Mouse (Mus musculus) stomach, postnatal 0 days (tissue): ENCODE measurements at regions not wholly inside any gene's neighbourhood (a gene's known extent, or its start where the extent isn't known, plus 50 kb on each side); places are given as distances from the start of the nearest gene placed in this dataset.

Source experiments
- ATAC-seq: fragments of 200-750 bp; cut with Nextera tagmentation; 2 replicates; pipeline ENCODE4 v1.8.0; 2017; ENCODE audit not compliant: low FRiP score, low TSS enrichment
- DNase-seq: peaks from one replicate; pipeline ENCODE4 v3.0.0-alpha.2; 2016; ENCODE audit warnings: low spot score
- H3K27ac ChIP-seq: fragments of 300-500 bp; sonication (generic); replicated peaks from 2 replicates; pipeline ENCODE4 v1.5.1; 2014; ENCODE audit warnings: mild to moderate bottlenecking, control low read depth
- H3K27me3 ChIP-seq: fragments of 300-500 bp; sonication (generic); 2 replicates; pipeline ENCODE4 v1.6.1; 2014; ENCODE audit warnings: low read length; ENCODE audit not compliant: control insufficient read depth, insufficient read depth
- H3K36me3 ChIP-seq: fragments of 300-500 bp; sonication (generic); 2 replicates; pipeline ENCODE4 v1.6.1; 2014; ENCODE audit warnings: low read length, mixed read lengths; ENCODE audit not compliant: control insufficient read depth, insufficient read depth
- H3K4me1 ChIP-seq: fragments of 300-500 bp; sonication (generic); replicated peaks from 2 replicates; pipeline ENCODE4 v1.6.1; 2014; ENCODE audit warnings: antibody characterized with exemption; ENCODE audit not compliant: control insufficient read depth, insufficient read depth
- H3K4me2 ChIP-seq: fragments of 300-500 bp; sonication (generic); replicated peaks from 2 replicates; pipeline ENCODE4 v1.6.1; 2014; ENCODE audit warnings: low read depth, mild to moderate bottlenecking, control low read depth, moderate library complexity
- H3K4me3 ChIP-seq: fragments of 300-500 bp; sonication (generic); 2 replicates; pipeline ENCODE4 v1.5.1; 2014; ENCODE audit warnings: low read depth, low read length, control low read depth
- H3K9ac ChIP-seq: fragments of 300-500 bp; sonication (generic); 2 replicates; pipeline ENCODE4 v1.6.1; 2014; ENCODE audit warnings: mild to moderate bottlenecking, low read length, control low read depth, mixed read lengths
- H3K9me3 ChIP-seq: fragments of 300-500 bp; sonication (generic); 2 replicates; pipeline ENCODE4 v1.6.1; 2016; ENCODE audit warnings: low read length; ENCODE audit not compliant: control insufficient read depth
- CTCF ChIP-seq: IDR thresholded peaks from 2 replicates; pipeline ENCODE4 v1.5.1; 2016; ENCODE audit warnings: antibody characterized with exemption, low read depth, mild to moderate bottlenecking, moderate library complexity
- EP300 ChIP-seq: optimal IDR thresholded peaks from 2 replicates; pipeline ENCODE3; 2016; ENCODE audit warnings: antibody characterized with exemption
- WGBS: fragments of 180-500 bp; shearing (Covaris S2); extraction: QIAGEN DNeasy Blood & Tissue Kit; methylation state at CpG from one replicate; pipeline ENCODE4 v1.1.7; 2014; 5-methylcytosine and 5-hydroxymethylcytosine counted together

DNA sequence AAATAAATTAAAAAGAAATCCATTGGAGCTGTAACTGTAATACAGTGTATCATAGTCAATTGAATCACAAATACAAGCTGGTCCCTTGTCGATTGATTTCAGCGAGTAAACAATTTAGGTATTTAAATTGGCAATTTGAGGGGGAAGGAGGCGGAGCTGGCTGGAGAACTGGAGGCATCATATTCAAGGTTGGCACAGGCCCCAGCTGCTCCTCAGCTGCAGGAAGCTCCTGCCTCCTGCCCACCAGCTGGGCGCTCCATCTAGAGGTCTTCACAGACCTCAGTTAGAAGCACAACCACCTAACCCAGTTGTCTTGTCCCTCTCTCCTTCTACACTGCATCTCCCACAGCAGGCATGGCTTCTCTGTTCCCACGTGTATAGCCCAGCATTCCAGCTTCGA is 292.6 kb downstream of the Mroh4 start:
- DNase-seq (no peak), ATAC-seq (no peak)
- H3K36me3 ChIP-seq, result no peaks in the 10 kb centered on the region
- TF ChIP-seq CTCF, result no peak
- no peak for TF ChIP-seq EP300
- no peak overlapping the region for H3K27ac ChIP-seq
- no peaks in the 10 kb centered on the region for H3K9me3 ChIP-seq
- H3K4me1 ChIP-seq, result no peaks in the 10 kb centered on the region
- H3K9ac ChIP-seq, result no peak overlapping the region
- no peak overlapping the region for H3K4me3 ChIP-seq
- 71% methylated on average over 6 of the region's 6 CpGs for WGBS
- H3K27me3 ChIP-seq, result no peaks in the 10 kb centered on the region
- H3K4me2 ChIP-seq, result no peak overlapping the region

GRCm38 (mm10) chr15:74333846-74334245 is 302.3 kb downstream of the Mroh4 start:
- Histone ChIP-seq H3K9ac (no peak overlapping the region), H3K36me3 (no peaks in the 10 kb centered on the region), H3K27ac (no peak overlapping the region), H3K9me3 (no peaks in the 10 kb centered on the region), H3K4me1 (no peaks in the 10 kb centered on the region), H3K4me3 (no peak overlapping the region), H3K27me3 (no peaks in the 10 kb centered on the region), H3K4me2 (no peak overlapping the region)
- no peak for DNase-seq
- ATAC-seq, result no peak
- no peak for TF ChIP-seq CTCF
- no peak for TF ChIP-seq EP300

GRCm38 (mm10) chr15:74330131-74330530 is 306.0 kb downstream of the Mroh4 start:
- 53% methylated on average over 3 of the region's 3 CpGs for WGBS
- Histone ChIP-seq H3K9ac (no peak overlapping the region), H3K36me3 (no peaks in the 10 kb centered on the region), H3K4me3 (no peak overlapping the region), H3K4me1 (no peaks in the 10 kb centered on the region), H3K9me3 (no peaks in the 10 kb centered on the region), H3K27ac (no peak overlapping the region), H3K4me2 (no peak overlapping the region), H3K27me3 (no peaks in the 10 kb centered on the region)
- ATAC-seq (no peak), DNase-seq (no peak)
- no peak for TF ChIP-seq EP300
- TF ChIP-seq CTCF, result no peak

DNA sequence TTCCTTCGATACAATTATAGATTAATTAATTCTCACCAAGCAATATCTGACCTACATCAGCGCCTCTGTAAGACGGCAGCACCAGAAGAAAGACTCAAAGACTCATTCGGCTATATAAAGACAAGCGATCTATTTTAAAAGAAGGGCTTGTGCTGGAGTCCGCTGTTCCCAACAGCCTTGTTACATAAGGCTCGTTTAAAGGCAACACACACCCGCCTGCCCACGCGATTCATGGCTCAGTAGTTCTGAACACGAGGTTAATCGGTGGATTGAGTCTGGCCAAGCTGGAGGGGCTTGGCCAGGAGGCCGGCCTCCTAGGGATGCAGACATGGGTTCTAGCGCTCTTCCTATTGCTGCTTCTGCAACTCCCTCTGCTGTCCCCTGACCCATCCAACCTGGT is 306.9 kb downstream of the Mroh4 start:
- H3K9me3 ChIP-seq, result no peaks in the 10 kb centered on the region
- no peak overlapping the region for H3K27ac ChIP-seq
- no peak for DNase-seq
- 75% methylated on average over 14 of the region's 14 CpGs for WGBS
- no peaks in the 10 kb centered on the region for H3K27me3 ChIP-seq
- H3K4me3 ChIP-seq, result no peak overlapping the region
- H3K4me2 ChIP-seq, result no peak overlapping the region
- TF ChIP-seq CTCF (no peak), EP300 (no peak)
- H3K4me1 ChIP-seq, result no peaks in the 10 kb centered on the region
- H3K9ac ChIP-seq, result no peak overlapping the region
- no peaks in the 10 kb centered on the region for H3K36me3 ChIP-seq
- no peak for ATAC-seq

DNA sequence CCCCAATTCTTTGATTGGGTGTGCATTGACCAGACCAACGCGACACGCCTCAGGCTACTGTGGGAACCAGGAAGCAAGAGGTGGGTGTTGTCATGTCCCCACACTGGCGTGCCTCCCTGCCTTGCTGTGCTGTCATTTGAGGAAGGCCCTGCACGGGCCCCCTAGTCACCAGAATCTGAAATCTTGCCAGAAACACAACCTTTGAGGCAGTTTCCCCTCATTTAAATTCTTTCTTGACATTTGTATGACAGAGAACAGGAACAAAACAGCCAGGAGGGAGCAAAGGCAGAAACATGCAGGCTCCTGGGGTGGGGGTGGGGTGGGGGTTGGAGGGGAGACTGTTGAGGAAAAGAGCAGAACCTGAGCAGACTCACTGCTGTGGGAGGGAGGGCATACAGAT is 309.5 kb downstream of the Mroh4 start:
- no peak for TF ChIP-seq CTCF
- Histone ChIP-seq H3K27ac (no peak overlapping the region), H3K27me3 (no peaks in the 10 kb centered on the region), H3K36me3 (no peaks in the 10 kb centered on the region), H3K4me1 (no peaks in the 10 kb centered on the region), H3K4me3 (no peak overlapping the region), H3K9ac (no peak overlapping the region), H3K9me3 (no peaks in the 10 kb centered on the region), H3K4me2 (no peak overlapping the region)
- 46% methylated on average over 5 of the region's 5 CpGs for WGBS
- ATAC-seq (no peak), DNase-seq (no peak)

DNA sequence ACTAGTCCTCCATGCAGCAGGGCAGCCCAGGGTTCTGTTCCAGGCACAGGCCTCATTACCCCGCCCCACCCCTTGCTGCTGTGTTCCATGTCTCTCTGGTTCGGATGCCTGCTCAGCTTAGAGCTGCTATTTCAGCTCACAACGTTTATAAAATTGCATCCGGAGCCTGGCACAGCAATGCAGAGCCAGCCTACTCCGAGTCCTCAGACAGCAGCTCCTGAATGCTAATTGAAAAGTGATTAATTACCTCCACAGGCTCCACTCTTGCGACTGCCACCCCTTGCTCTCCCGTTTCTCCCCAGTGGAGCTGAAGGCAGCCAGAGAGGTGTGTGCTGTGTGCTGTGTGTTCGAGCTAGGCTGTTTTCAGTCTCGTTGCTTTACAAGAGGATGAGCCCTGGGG is 310.6 kb downstream of the Mroh4 start:
- Histone ChIP-seq H3K4me3 (no peak overlapping the region), H3K4me1 (no peaks in the 10 kb centered on the region)

DNA sequence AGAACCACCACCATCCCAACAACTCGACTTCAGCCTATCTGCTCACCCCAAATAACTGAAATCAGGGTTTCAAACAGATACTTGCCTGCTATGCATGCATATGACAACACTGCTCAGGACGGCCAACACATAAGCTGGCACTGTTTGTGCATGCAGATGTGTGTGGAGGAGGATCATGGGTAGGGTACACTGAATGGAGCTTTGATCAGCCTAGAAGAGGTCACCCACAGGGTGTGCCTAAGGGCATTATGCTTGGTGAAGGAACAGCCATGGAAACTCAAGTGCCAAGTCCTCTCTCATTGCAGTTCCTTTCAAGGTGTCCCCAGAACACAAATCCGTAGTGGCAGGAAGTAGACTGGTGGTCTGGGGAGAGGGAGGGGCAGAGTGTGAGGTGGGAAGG is 316.7 kb downstream of the Mroh4 start:
- no peaks in the 10 kb centered on the region for H3K27me3 ChIP-seq
- DNase-seq (no peak), ATAC-seq (no peak)
- no peaks in the 10 kb centered on the region for H3K4me1 ChIP-seq
- no peaks in the 10 kb centered on the region for H3K36me3 ChIP-seq
- no peak for TF ChIP-seq EP300
- no peak for TF ChIP-seq CTCF
- no peak overlapping the region for H3K9ac ChIP-seq
- no peaks in the 10 kb centered on the region for H3K9me3 ChIP-seq
- H3K27ac ChIP-seq, result no peak overlapping the region
- no peak overlapping the region for H3K4me2 ChIP-seq
- 48% methylated on average over 3 of the region's 3 CpGs for whole genome bisulfite sequencing
- no peak overlapping the region for H3K4me3 ChIP-seq

More for the DNA sequence above, 310.6 kb downstream of the Mroh4 start:
- no peak for DNase-seq
- WGBS, result 24% methylated on average over 9 of the region's 9 CpGs
- no peak overlapping the region for H3K9ac ChIP-seq
- H3K36me3 ChIP-seq, result no peaks in the 10 kb centered on the region
- no peaks in the 10 kb centered on the region for H3K9me3 ChIP-seq
- no peak for TF ChIP-seq CTCF
- TF ChIP-seq EP300, result no peak
- H3K4me2 ChIP-seq, result no peak overlapping the region
- H3K27me3 ChIP-seq, result no peaks in the 10 kb centered on the region
- no peak for ATAC-seq
- H3K27ac ChIP-seq, result no peak overlapping the region
